Mouse (Mus musculus) lung, embryonic 14.5 days (tissue): ENCODE results near the gene Nrde2. TPM values are rescaled to one million over a fixed set of nuclear protein-coding genes. Genes with fewer than 3 reads are reported as not detected.

Source experiments
- ATAC-seq: fragments of 200-750 bp; cut with Nextera tagmentation; 2 replicates; pipeline ENCODE4 v1.8.0; 2017; ENCODE audit warnings: mild to moderate bottlenecking, moderate TSS enrichment, moderate library complexity; ENCODE audit not compliant: insufficient read depth
- DNase-seq: peaks from one replicate; pipeline ENCODE4 v3.0.0-alpha.2; 2015
- H3K27ac ChIP-seq: fragments of 300-500 bp; sonication (generic); 2 replicates; pipeline ENCODE4 v1.5.1; 2014; ENCODE audit warnings: low read depth, mild to moderate bottlenecking, moderate library complexity
- H3K27me3 ChIP-seq: fragments of 300-500 bp; sonication (generic); 2 replicates; pipeline ENCODE4 v1.6.1; 2014; ENCODE audit warnings: low read length, control low read depth; ENCODE audit not compliant: insufficient read depth
- H3K36me3 ChIP-seq: fragments of 300-500 bp; sonication (generic); 2 replicates; pipeline ENCODE4 v1.6.1; 2014; ENCODE audit warnings: control low read depth; ENCODE audit not compliant: insufficient read depth
- H3K4me1 ChIP-seq: fragments of 300-500 bp; sonication (generic); 2 replicates; pipeline ENCODE4 v1.6.1; 2014; ENCODE audit warnings: antibody characterized with exemption, control low read depth; ENCODE audit not compliant: insufficient read depth
- H3K4me2 ChIP-seq: fragments of 300-500 bp; sonication (generic); 2 replicates; pipeline ENCODE4 v1.6.1; 2014; ENCODE audit warnings: mild to moderate bottlenecking
- H3K4me3 ChIP-seq: fragments of 300-500 bp; sonication (generic); 2 replicates; pipeline ENCODE4 v1.5.1; 2014; ENCODE audit warnings: low read depth, low read length
- H3K9ac ChIP-seq: fragments of 300-500 bp; sonication (generic); 2 replicates; pipeline ENCODE4 v1.6.1; 2014
- H3K9me3 ChIP-seq: fragments of 300-500 bp; sonication (generic); 2 replicates; pipeline ENCODE4 v1.6.1; 2016; ENCODE audit warnings: low read depth, low read length, control low read depth
- CTCF ChIP-seq: IDR thresholded peaks from 2 replicates; pipeline ENCODE4 v1.5.1; 2016; ENCODE audit warnings: antibody characterized with exemption, low read depth
- WGBS: fragments of 180-500 bp; shearing (Covaris S2); extraction: QIAGEN DNeasy Blood & Tissue Kit; methylation state at CpG from one replicate; pipeline ENCODE4 v1.1.7; 2014; 5-methylcytosine and 5-hydroxymethylcytosine counted together
- polyA plus RNA-seq: library from polyadenylated mRNA; unstranded; fragments of >200 nt; fragmentation: Nextera tagmentation; extraction: Ambion mirVana; gene quantifications from 2 replicates; pipeline ENCODE4 v1.2.1, GENCODE M21; 2014

Nrde2 gene
- polyA plus RNA-seq, 1 experiment from 2014 or later: 14.5 TPM

DNA sequence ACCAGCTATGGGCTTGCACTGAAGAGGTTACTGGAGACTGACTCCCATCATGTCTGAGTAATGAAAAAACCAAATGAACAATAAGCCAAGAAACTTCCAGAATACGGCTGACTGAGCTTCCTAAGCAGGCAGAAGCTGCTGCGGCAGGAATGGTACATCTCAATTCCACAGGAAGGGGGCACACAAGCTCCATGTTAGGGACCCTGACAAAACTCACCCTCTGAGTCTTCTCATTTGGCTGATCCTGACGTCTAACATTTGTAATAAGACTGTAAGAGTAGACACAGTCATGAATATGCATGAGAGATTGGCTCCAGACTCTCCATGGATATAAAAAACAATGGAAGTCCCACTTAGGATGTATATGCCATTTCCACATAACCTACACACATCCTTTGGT, 6.7 kb upstream of the Nrde2 start:
- Histone ChIP-seq H3K4me2 (no peak overlapping the region), H3K4me1 (0 out of 2 replicates have a peak, but pooled peaks cover 2% of the 10 kb centered on the region), H3K9me3 (no peaks in the 10 kb centered on the region), H3K27ac (no peak overlapping the region), H3K36me3 (no peaks in the 10 kb centered on the region), H3K4me3 (no peak overlapping the region), H3K27me3 (no peaks in the 10 kb centered on the region), H3K9ac (no peak overlapping the region)
- 28% methylated on average over 3 of the region's 3 CpGs for WGBS
- DNase-seq (peak; percentile 81), ATAC-seq (no peak)
- TF ChIP-seq CTCF: peak; percentile 68

GRCm38 (mm10) chr12:100164991-100165500, 5.6 kb upstream of the Nrde2 start:
- H3K27ac ChIP-seq: no peak overlapping the region
- no peaks in the 10 kb centered on the region for H3K36me3 ChIP-seq
- ATAC-seq (no peak), DNase-seq (no peak)
- TF ChIP-seq CTCF: no peak
- no peaks in the 10 kb centered on the region for H3K9me3 ChIP-seq
- WGBS: 61% methylated on average over 7 of the region's 7 CpGs
- no peak overlapping the region for H3K9ac ChIP-seq
- H3K27me3 ChIP-seq: no peaks in the 10 kb centered on the region
- H3K4me1 ChIP-seq: 0 out of 2 replicates have a peak, but pooled peaks cover 2% of the 10 kb centered on the region
- no peak overlapping the region for H3K4me2 ChIP-seq
- no peak overlapping the region for H3K4me3 ChIP-seq

DNA sequence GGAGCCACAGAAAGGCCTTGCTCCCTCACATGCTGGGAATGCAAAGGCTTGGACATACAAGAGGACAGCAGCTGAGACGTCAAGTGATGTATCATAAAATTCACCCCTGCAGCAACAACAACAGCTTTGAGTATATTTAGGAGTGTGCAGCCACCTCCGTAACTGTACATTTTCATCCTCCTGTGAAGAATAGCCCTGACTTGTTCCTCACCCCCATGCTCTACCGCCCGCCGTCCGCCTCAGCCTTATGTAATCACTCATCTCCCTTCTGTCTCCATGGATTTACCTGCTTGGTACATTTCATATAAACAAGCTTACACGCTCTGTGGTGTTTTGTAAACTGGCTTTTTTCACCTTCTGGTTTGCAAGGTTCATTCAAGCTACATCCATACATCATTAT, 7.0 kb downstream of the Nrde2 start:
- Histone ChIP-seq H3K9ac (no peak overlapping the region), H3K36me3 (peaks cover 47% of the 10 kb centered on the region), H3K9me3 (no peaks in the 10 kb centered on the region), H3K4me2 (no peak overlapping the region), H3K27me3 (no peaks in the 10 kb centered on the region), H3K4me3 (no peak overlapping the region), H3K27ac (no peak overlapping the region), H3K4me1 (no peaks in the 10 kb centered on the region)
- WGBS: 82% methylated on average over 7 of the region's 7 CpGs
- no peak for TF ChIP-seq CTCF
- ATAC-seq (no peak), DNase-seq (no peak)

DNA sequence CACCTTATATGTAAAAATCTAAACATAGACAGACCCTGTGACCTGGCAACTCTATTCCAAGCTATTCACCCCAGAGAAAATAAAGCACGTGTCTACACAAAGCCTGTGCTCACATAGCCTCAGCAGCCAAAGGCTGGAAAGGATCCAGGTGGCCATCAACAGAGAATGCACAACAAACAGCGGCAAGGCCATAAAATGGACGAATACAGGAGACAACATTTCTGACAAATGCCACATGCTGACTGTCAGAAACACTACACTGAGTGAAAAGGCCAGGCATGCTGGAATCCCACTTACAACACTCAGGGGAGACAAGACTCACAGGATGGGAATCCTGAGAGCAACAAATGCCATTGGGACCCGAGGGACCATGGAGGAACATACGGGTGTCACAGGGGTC, 15.2 kb downstream of the Nrde2 start:
- Histone ChIP-seq H3K4me1 (no peaks in the 10 kb centered on the region), H3K4me3 (no peak overlapping the region), H3K4me2 (no peak overlapping the region), H3K36me3 (peaks cover 88% of the 10 kb centered on the region), H3K9ac (no peak overlapping the region), H3K27ac (no peak overlapping the region), H3K9me3 (no peaks in the 10 kb centered on the region), H3K27me3 (no peaks in the 10 kb centered on the region)
- TF ChIP-seq CTCF: no peak
- ATAC-seq: peak; percentile 56; the same call in 1 of the 2 replicates
- peak; percentile 57 for DNase-seq
- WGBS: 67% methylated on average over 5 of the region's 5 CpGs

DNA sequence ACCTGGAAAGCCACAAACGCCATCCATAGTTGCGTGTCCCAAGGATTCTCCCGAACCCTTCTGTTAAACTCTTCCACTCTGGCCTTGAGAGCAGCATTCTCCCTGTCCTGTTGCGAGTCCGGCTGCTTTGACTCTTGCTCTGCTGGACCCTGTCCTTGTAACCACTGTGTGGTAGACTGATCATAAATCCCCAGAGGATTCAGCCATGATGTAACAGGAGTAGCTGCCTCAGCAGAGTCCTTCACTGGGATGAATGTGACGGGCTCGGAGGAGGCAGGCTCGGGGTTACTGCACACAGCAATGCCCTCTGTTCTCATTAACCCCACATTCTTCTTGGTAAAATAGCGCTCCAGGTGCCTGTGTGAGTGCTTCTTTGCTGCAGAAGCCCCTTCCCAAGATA, 15.7 kb downstream of the Nrde2 start:
- H3K9me3 ChIP-seq: no peaks in the 10 kb centered on the region
- WGBS: 91% methylated on average over 9 of the region's 9 CpGs
- no peak overlapping the region for H3K4me2 ChIP-seq
- no peaks in the 10 kb centered on the region for H3K4me1 ChIP-seq
- no peak for DNase-seq
- ATAC-seq: no peak
- no peak for TF ChIP-seq CTCF
- no peak overlapping the region for H3K27ac ChIP-seq
- no peak overlapping the region for H3K9ac ChIP-seq
- no peaks in the 10 kb centered on the region for H3K27me3 ChIP-seq
- no peak overlapping the region for H3K4me3 ChIP-seq
- H3K36me3 ChIP-seq: peaks cover 88% of the 10 kb centered on the region

DNA sequence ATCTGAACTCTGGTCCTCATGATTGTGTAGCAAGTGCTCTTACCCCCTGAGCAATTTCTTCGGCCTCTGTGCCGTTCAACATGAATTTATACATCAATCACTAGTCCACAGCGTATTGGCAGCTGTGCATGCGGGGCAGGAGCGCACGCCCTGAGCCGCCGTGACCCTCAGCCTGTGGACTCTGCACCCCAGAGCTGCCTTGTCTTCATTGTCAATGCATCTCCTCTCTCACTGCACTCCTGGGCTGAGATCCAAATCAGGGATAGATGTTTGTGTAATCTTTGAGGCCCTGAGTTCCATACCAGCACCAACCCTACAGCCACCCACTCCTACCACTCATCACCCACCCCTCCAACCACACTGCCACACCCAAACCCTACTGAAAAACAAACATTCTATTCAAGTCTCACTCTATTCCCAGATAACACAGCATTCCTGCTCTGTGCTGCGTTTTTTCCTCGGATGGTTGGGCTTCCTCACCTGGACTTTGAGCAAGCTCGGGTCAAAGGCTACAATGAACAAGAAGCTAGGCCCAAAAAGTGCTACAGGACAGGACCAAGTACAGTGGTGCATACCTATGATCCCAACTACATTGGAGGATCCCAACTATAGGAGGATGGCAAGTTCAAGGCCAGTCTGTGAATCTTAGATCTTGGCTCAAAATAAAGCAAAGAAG, 16.5 kb downstream of the Nrde2 start:
- ATAC-seq (no peak), DNase-seq (no peak)
- H3K36me3 ChIP-seq: peaks cover 90% of the 10 kb centered on the region
- H3K9me3 ChIP-seq: no peaks in the 10 kb centered on the region
- H3K27ac ChIP-seq: no peak overlapping the region
- no peak overlapping the region for H3K4me3 ChIP-seq
- H3K4me1 ChIP-seq: no peaks in the 10 kb centered on the region
- TF ChIP-seq CTCF: no peak
- H3K4me2 ChIP-seq: no peak overlapping the region
- WGBS: 77% methylated on average over 11 of the region's 11 CpGs
- no peak overlapping the region for H3K9ac ChIP-seq
- H3K27me3 ChIP-seq: no peaks in the 10 kb centered on the region

GRCm38 (mm10) chr12:100135117-100135516, 24.3 kb downstream of the Nrde2 start:
- WGBS: 92% methylated on average over 3 of the region's 3 CpGs
- no peak for DNase-seq
- H3K4me1 ChIP-seq: no peaks in the 10 kb centered on the region
- H3K27ac ChIP-seq: no peak overlapping the region
- no peak overlapping the region for H3K4me3 ChIP-seq
- TF ChIP-seq CTCF: no peak
- H3K27me3 ChIP-seq: no peaks in the 10 kb centered on the region
- H3K4me2 ChIP-seq: no peak overlapping the region
- H3K9me3 ChIP-seq: no peaks in the 10 kb centered on the region
- H3K36me3 ChIP-seq: peaks cover 92% of the 10 kb centered on the region
- H3K9ac ChIP-seq: no peak overlapping the region
- ATAC-seq: no peak
